Mouse (Mus musculus): ENCODE data around the gene Crybg2.

Crybg2 gene

DNA sequence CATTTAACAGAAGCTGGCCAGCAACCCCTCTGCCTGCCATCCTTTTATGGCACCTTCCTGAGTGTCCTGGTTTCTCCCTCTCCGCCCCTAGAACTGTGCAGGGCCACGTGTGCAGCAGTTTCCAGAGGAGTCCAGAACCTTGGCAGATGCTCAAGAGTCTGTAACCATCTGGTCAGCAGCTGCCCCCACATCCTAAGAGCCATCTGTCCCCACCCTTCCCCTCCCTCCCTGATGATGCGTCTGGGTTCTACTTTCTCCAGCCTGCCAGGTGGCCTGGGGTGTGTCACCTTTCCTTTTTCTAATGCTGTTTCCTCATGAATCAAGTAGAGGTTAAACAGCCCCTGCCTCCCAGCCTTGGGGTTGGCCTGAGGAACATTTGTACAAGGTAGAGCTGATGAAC, 61.7 kb downstream of the Crybg2 start:
- no peak for DNase-seq

GRCm38 (mm10) chr4:134123147-134123546, 62.5 kb downstream of the Crybg2 start:
- DNase-seq = no peak

- peak; percentile 50 to 57 for DNase-seq
Measured at GRCm38 (mm10) chr4:134123680-134124551, 63.3 kb downstream of the Crybg2 start.

GRCm38 (mm10) chr4:134125383-134126060, 64.9 kb downstream of the Crybg2 start:
- no peak for DNase-seq

- no peak for DNase-seq
Measured at GRCm38 (mm10) chr4:134126300-134127120, 65.9 kb downstream of the Crybg2 start.

DNA sequence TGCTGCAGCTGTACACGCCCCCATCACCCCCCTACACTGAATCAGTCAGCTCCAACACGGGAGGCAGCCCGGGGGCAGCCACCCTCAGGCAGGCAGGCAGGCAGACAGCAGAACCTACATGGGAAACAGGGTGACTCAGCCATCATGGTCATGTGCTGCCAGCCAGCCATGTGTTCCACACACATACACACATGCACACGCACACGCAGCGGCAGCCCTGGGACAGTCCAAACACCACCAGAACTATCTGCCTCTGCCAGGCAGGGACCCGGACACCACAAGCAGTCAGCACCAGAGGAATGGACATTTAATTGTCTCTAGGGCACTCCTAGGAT, 66.5 kb downstream of the Crybg2 start:
- no peak for DNase-seq

GRCm38 (mm10) chr4:134127793-134128192, 67.2 kb downstream of the Crybg2 start:
- no peak for DNase-seq

- peak; percentile 75 to 80 for DNase-seq
Measured at GRCm38 (mm10) chr4:134128221-134128982, 67.8 kb downstream of the Crybg2 start, which contains the start of gene Sh3bgrl3. TSS of gene Sh3bgrl3 (minus strand) at chr4:134128789.

DNA sequence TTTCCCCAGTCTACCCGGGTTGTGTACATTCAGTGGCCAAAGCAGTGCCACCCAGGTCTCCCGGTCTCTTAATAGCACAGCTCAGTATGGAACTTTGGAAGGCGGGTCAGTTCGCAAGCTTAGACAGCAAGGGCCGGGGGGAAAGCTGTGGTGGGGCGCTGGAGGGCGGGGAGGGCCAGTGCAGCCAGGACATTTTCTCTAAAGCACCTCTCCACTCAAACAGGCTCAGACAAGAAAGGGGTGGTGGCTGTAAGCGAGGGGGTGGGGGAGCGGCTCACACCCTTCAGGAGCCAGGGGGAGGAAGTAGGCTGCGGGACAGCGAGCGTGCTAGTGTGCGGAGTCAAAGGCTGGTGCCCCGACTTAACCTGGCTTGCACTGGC, 68.4 kb downstream of the Crybg2 start:
- DNase-seq = no peak

GRCm38 (mm10) chr4:134129482-134129881, 68.9 kb downstream of the Crybg2 start:
- no peak for DNase-seq

DNA sequence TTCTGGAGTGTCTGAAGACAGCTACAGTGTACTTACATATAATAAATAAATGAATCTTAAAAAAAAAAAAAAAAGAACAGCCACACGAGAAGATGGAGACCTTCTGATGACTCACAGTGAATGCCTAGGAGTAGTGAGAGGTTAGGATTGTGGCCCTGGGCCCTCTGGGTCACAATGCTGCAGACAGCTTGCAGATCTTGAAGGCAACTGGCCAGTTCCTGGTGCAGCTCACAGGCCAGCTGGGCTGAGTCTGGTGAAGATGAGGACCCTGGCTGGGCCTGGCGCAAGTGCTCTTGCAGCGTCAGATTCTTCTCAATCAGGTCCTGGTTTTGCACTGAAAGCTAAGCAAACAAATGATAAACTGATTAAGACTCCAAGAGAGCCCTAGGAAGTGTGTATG, 71.5 kb downstream of the Crybg2 start:
- no peak for DNase-seq

DNA sequence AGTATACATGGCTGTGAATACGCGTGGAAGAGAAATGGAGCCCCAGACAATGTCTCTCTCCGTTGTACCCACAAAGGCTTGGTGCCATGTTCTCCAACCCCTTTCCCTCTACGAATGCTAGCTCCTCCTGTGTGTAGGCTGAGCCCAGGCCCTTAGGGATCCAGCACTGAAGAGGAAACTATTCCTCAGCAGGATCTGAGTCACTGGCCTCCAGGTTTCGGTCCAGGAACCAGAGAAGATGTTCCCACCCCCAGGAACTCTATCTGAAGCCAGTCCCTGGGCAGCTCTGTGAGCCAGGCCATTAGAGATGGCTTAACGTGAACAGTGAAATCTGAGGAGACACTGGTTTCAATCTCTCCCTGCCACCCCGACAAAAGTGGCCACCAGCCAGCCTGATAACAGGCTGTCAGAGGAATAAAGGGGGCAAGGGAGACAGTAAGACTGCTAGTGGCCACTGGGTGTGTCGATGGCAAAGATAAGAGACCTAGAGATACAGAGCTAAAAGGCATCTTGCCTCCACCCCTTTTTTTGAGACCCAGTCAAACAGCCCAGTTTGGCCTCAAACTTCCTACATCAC, 72.0 kb downstream of the Crybg2 start:
- no peak for DNase-seq

DNA sequence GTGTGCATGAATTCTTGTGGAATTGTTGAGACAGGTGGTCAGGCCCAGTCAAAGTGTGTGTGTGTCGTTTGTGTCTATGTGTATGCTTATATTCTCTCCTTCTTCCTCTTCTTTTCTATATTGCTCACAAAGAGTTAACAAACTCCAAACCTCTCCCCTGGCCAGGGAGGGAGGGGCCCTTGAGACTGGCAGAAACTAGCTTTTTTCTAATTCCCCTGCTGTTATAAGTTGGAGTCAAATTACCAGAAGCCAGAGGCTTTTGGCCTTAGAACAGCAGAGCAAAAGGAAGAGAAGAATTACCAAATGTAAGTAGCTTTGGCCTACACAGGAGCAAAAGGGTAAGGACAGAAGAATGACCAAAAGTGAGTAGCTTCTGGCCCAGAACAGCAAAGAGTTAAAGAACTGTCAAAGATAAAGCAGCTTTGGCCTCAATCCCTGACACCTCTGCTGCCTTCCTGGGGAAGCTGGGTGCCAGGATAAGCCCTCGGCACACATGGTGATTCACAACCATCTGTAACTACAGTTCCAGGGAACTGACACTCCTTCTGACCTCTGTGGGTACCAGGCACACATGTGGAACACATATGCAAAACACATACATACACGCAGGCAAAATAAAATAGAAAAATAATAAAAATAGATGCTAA, 75.8 kb downstream of the Crybg2 start:
- no peak for DNase-seq

GRCm38 (mm10) chr4:134138857-134139256, 78.2 kb downstream of the Crybg2 start:
- no peak for DNase-seq

Measured in cerebellum, postnatal 36 days (tissue).